Comparison of ENCODE assay signal across 11 mouse cellular contexts in the genomic region with DNA sequence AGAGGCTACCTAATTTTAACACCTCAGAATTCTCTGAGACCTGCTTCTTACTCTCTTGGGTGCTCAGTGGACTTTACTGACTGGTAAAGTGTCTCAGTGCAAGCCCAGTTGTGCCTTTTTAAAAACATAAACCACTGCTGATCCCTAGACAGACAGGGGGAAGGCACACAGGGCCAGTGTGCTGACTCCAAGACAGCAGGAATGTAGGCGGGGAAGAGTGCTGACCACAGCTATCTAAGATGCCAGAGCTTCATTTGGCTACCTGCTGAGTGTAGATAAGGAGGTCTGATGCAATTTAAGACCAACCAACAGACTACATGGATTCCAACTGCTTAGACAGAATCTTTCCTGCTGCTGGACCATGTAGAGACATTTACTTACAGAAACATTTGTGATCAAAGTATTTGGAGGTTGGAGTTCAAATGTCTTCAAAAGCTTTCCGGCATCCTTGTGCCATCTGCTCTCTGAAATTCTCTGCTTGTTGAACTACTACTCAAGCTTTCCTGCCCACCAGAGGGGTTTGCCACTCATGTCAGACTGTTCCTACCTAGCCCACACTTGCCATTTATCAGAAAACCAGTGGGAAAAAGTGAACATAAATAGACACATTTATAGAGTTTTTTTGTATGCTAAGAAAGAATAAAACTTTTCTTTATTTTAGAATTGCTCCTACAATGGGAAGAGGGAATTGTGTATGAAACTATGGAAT. TPM values are rescaled to one million over a fixed set of nuclear protein-coding genes. Genes with fewer than 3 reads are reported as not detected.
DNase-seq lines count a peak whose midpoint lies in the region; ATAC-seq and TF ChIP-seq lines count a peak whose summit lies in the region.
"Had no signal": no experiment of that assay in that cellular context is flagged by ENCODE, and none has a peak within 500 bp of the region (broad histone marks: within the 10 kb centered on the region; RNA-seq: fewer than 3 reads in every experiment).

No protein-coding gene starts in this region.

- no peaks in the 10 kb centered on the region for H3K9me3 ChIP-seq in erythroblast, embryonic 14.5 days (ENCODE audit: control insufficient read depth, low read length)

- peak; percentile 94 for ATAC-seq in megakaryocyte progenitor cell, adult 5-6 weeks (replicated peaks; ENCODE audit: poor library complexity)

- H3K27ac ChIP-seq in kidney, adult 2 months (ENCODE audit: insufficient read depth, low read depth, low read length) = no peak overlapping the region
- H3K27ac ChIP-seq: kidney, postnatal 0 days; macrophage had no signal

- H3K36me3 ChIP-seq in C2C12 (ENCODE audit: control insufficient read depth, insufficient read depth) = peaks cover 48% of the 10 kb centered on the region
- H3K36me3 ChIP-seq in erythroblast, embryonic 14.5 days (ENCODE audit: control insufficient read depth) = peaks cover 50% of the 10 kb centered on the region
- peaks cover 3% of the 10 kb centered on the region for H3K36me3 ChIP-seq in kidney, adult 2 months (ENCODE audit: control insufficient read depth, insufficient read depth, low read length)

- no peak overlapping the region for H3ac ChIP-seq in C2C12 (ENCODE audit: control insufficient read depth, insufficient read length, low read depth)

- no peak for TF ChIP-seq POLR2A in kidney, adult 2 months (IDR thresholded peaks at IDR 0.05; ENCODE audit: low read depth, low read length)

- no peaks in the 10 kb centered on the region for H3K79me2 ChIP-seq in C2C12 (ENCODE audit: control insufficient read depth, insufficient read depth)

- H3K79me3 ChIP-seq in C2C12 (ENCODE audit: low read depth) = no peaks in the 10 kb centered on the region

- H3K27me3 ChIP-seq in C2C12 (ENCODE audit: control insufficient read depth, insufficient read depth, insufficient read length) = no peaks in the 10 kb centered on the region
- H3K27me3 ChIP-seq in erythroblast, embryonic 14.5 days (ENCODE audit: control insufficient read depth) = no peaks in the 10 kb centered on the region
- no peaks in the 10 kb centered on the region for H3K27me3 ChIP-seq in kidney, adult 2 months (replicated peaks; ENCODE audit: control insufficient read depth, insufficient read depth, low read length)

- no peak overlapping the region for H3K4me3 ChIP-seq in C2C12 (ENCODE audit: insufficient read depth, poor library complexity, severe bottlenecking)
- peak overlapping the region; percentile 43 for H3K4me3 ChIP-seq in erythroblast, embryonic 14.5 days (replicated peaks)
- no peak overlapping the region for H3K4me3 ChIP-seq in kidney, adult 2 months (ENCODE audit: insufficient read depth, low read depth, low read length)

- peaks cover 53% of the 10 kb centered on the region for H3K4me1 ChIP-seq in erythroblast, embryonic 14.5 days (ENCODE audit: control insufficient read depth)
- H3K4me1 ChIP-seq in kidney, adult 2 months (ENCODE audit: control insufficient read depth, insufficient read depth, low read length) = no peaks in the 10 kb centered on the region; the same call in 1 of the 2 replicates

- TF ChIP-seq CTCF in C2C12 (IDR thresholded peaks at IDR 0.05; ENCODE audit: control insufficient read depth, insufficient read depth, insufficient read length) = no peak
- no peak for TF ChIP-seq CTCF in kidney, adult 2 months (conservative IDR thresholded peaks at IDR 0.05; ENCODE audit: insufficient read depth, insufficient read length, low read depth, low read length)

- DNase-seq in embryo, embryonic 10.5 days (ENCODE audit: low spot score) = peak; percentile 5
- DNase-seq in embryo, embryonic 9.5 days (ENCODE audit: extremely low spot score) = no peak
- no peak for DNase-seq in thymus, postnatal 36 days
- DNase-seq in kidney, adult 2 months = no peak
- DNase-seq in urinary bladder, postnatal 10 days (ENCODE audit: low spot score) = no peak
- DNase-seq: thymus, postnatal 25 days had no signal

- 80% methylated on average over 2 of the region's 2 CpGs for WGBS in kidney, adult 2 months

TF ChIP-seq in C2C12, 6 proteins besides CTCF, POLR2A, EP300 and RAD21:
- TF ChIP-seq USF1 (IDR thresholded peaks at IDR 0.05; ENCODE audit: low read depth) (no peak), CEBPB (IDR thresholded peaks at IDR 0.05; ENCODE audit: low read depth) (peak; percentile 28), FOSL1 (IDR thresholded peaks at IDR 0.05; ENCODE audit: insufficient read depth, low read length, poor library complexity, severe bottlenecking) (no peak), MYOG (IDR thresholded peaks at IDR 0.05; ENCODE audit: control insufficient read depth, extremely low read depth, insufficient read length) (no peak), MAX (IDR thresholded peaks at IDR 0.05) (no peak)

RNA-seq across cellular contexts. Expression of gene Usp40, which starts 46.7 kb away (rescaled TPM):
- polyA plus RNA-seq in C2C12 (2012; fragmentation: generic; extraction: Trizol) = 9.3 TPM
- 0.02 and 0.03 TPM in 2 replicates for polyA plus RNA-seq in erythroblast, embryonic 14.5 days (2012)
- total RNA-seq in megakaryocyte progenitor cell, adult 5-6 weeks (2015) = 5.5 and 13.0 TPM in 2 replicates
- 11.3 and 13.2 TPM in 2 replicates for total RNA-seq in megakaryocyte progenitor cell, adult 5-6 weeks (2017)
- polyA plus RNA-seq in kidney, adult 2 months (2012; rRNA removed) = 10.0 and 10.1 TPM in 2 replicates

Comparison
In these comparisons a context has a peak if more than half of its experiments do, and no peak if none do; other contexts are left out.
1. RNA of gene Usp40, which starts 46.7 kb away (polyA plus RNA-seq): 10.0 to 10.1 TPM in kidney, adult 2 months and 9.3 TPM in C2C12 (single experiment); 0.02 to 0.03 TPM in erythroblast, embryonic 14.5 days; every median in the first group is over 10 times any median in the second.